Comparison of ENCODE assay signal across 9 mouse cellular contexts in the genomic region with DNA sequence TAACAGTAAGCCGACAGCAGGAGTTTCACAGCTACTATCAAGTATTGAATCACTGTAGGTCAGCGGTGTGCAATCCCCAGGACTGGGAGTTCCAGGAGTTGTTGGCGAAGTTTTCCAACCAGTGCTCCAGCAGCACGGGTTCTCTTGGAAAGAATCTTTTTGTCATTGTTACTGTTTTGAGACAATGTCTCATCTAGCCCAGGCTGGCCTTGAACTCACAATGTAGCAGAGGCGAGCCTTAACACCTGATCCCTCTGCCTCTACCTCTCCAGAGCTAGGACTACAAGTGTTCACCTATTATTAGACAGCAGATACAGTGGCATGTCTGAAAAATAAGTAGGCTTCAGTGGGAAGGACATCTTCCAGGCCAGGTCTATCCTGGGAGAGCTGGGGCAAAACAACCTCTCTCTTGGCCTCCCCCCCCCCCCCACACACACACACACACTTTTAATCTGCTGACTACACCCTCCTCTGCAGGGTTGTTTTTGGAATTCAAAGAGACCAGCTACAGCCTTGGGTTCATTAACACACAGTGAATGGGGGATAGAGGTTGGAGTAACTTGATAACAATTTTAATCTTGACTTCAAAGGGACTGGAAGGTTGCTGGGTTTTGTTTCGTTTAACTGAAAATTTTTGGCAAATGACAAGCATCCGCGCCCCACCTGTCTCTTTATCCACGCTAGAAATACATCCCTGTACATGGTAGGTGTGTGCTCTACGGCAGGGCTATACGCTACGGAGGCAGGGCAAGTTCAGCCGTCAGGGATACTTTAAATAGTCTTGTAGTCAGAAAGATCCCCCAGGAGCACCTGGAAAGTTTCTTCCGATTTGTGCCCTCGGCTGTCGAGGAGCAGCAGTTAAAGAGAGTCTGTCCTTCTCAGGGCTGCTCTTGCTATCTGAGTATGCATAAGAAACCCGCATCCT.
DNase-seq lines count a peak whose midpoint lies in the region; ATAC-seq lines count a peak whose summit lies in the region.
"Had no signal": no experiment of that assay in that cellular context is flagged by ENCODE, and none has a peak within 500 bp of the region (broad histone marks: within the 10 kb centered on the region; RNA-seq: fewer than 3 reads in every experiment).

No protein-coding gene starts in this region.

- H3K27ac ChIP-seq in kidney, embryonic 15.5 days = peak overlapping the region; percentile 95
- peak overlapping the region; percentile 63; the same call in 1 of the 2 replicates for H3K27ac ChIP-seq in embryonic facial prominence, embryonic 12.5 days
- peak overlapping the region; percentile 86 for H3K27ac ChIP-seq in intestine, embryonic 14.5 days (ENCODE audit: low read depth)
- H3K27ac ChIP-seq in midbrain, embryonic 16.5 days (ENCODE audit: low read length) = no peak overlapping the region

- ATAC-seq in kidney, embryonic 15.5 days (replicated peaks; ENCODE audit: low FRiP score) = no peak
- no peak for ATAC-seq in embryonic facial prominence, embryonic 12.5 days (ENCODE audit: insufficient number of reproducible peaks, insufficient read depth, low FRiP score, low TSS enrichment)
- ATAC-seq in intestine, embryonic 14.5 days (replicated peaks; ENCODE audit: low FRiP score, low TSS enrichment, low read depth) = no peak
- ATAC-seq in midbrain, embryonic 16.5 days = no peak
- ATAC-seq: Patski had no signal

- DNase-seq in kidney, postnatal 25 days = no peak
- DNase-seq in intestine, embryonic 14.5 days (ENCODE audit: low spot score) = peak; percentile 41
- no peak for DNase-seq in gastrocnemius, postnatal 10 days
- DNase-seq in spleen, postnatal 36 days (ENCODE audit: low spot score in 2 of 2) = no peak
- no peak for DNase-seq in kidney, adult 9 months

- no peaks in the 10 kb centered on the region for H3K36me3 ChIP-seq in kidney, embryonic 15.5 days
- H3K36me3 ChIP-seq in embryonic facial prominence, embryonic 12.5 days = no peaks in the 10 kb centered on the region
- H3K36me3 ChIP-seq in intestine, embryonic 14.5 days (ENCODE audit: control insufficient read depth, insufficient read depth, low read length) = no peaks in the 10 kb centered on the region
- H3K36me3 ChIP-seq in midbrain, embryonic 16.5 days (ENCODE audit: control insufficient read depth, insufficient read depth, low read length) = no peaks in the 10 kb centered on the region

- peaks cover 83% of the 10 kb centered on the region for H3K4me1 ChIP-seq in kidney, embryonic 15.5 days
- H3K4me1 ChIP-seq in embryonic facial prominence, embryonic 12.5 days = peaks cover 25% of the 10 kb centered on the region
- H3K4me1 ChIP-seq in intestine, embryonic 14.5 days (replicated peaks; ENCODE audit: control insufficient read depth, insufficient read depth, low read length) = peaks cover 41% of the 10 kb centered on the region
- H3K4me1 ChIP-seq in midbrain, embryonic 16.5 days (ENCODE audit: control insufficient read depth, insufficient read depth, low read length) = peaks cover 19% of the 10 kb centered on the region

- no peaks in the 10 kb centered on the region for H3K27me3 ChIP-seq in kidney, embryonic 15.5 days
- H3K27me3 ChIP-seq in embryonic facial prominence, embryonic 12.5 days = no peaks in the 10 kb centered on the region
- H3K27me3 ChIP-seq in intestine, embryonic 14.5 days (replicated peaks; ENCODE audit: control insufficient read depth, insufficient read depth, low read length) = no peaks in the 10 kb centered on the region
- peaks cover 30% of the 10 kb centered on the region for H3K27me3 ChIP-seq in midbrain, embryonic 16.5 days (ENCODE audit: control insufficient read depth, insufficient read depth, low read depth, low read length)
- H3K27me3 ChIP-seq: Patski had no signal

- H3K9me3 ChIP-seq in kidney, embryonic 15.5 days (replicated peaks) = no peaks in the 10 kb centered on the region
- H3K9me3 ChIP-seq in embryonic facial prominence, embryonic 12.5 days = no peaks in the 10 kb centered on the region
- H3K9me3 ChIP-seq in intestine, embryonic 14.5 days (ENCODE audit: control insufficient read depth, low read length) = no peaks in the 10 kb centered on the region
- H3K9me3 ChIP-seq in midbrain, embryonic 16.5 days (replicated peaks; ENCODE audit: control insufficient read depth, low read length, poor library complexity, severe bottlenecking) = no peaks in the 10 kb centered on the region

- 41% methylated on average over 17 of the region's 17 CpGs for WGBS in kidney, embryonic 15.5 days
- 35% methylated on average over 17 of the region's 17 CpGs for WGBS in embryonic facial prominence, embryonic 12.5 days
- 39% methylated on average over 17 of the region's 17 CpGs for WGBS in intestine, embryonic 14.5 days
- WGBS in midbrain, embryonic 16.5 days = 43% methylated on average over 17 of the region's 17 CpGs

- H3K4me3 ChIP-seq in kidney, embryonic 15.5 days (replicated peaks) = peak overlapping the region; percentile 42
- H3K4me3 ChIP-seq in embryonic facial prominence, embryonic 12.5 days = no peak overlapping the region
- H3K4me3 ChIP-seq in intestine, embryonic 14.5 days (ENCODE audit: low read depth, low read length) = peak overlapping the region; percentile 39
- no peak overlapping the region for H3K4me3 ChIP-seq in midbrain, embryonic 16.5 days (ENCODE audit: low read depth, low read length)

- no peak overlapping the region for H3K9ac ChIP-seq in kidney, embryonic 15.5 days
- H3K9ac ChIP-seq in embryonic facial prominence, embryonic 12.5 days = no peak overlapping the region
- H3K9ac ChIP-seq in intestine, embryonic 14.5 days (ENCODE audit: low read length) = peak overlapping the region; percentile 57
- H3K9ac ChIP-seq in midbrain, embryonic 16.5 days (ENCODE audit: low read depth, low read length) = no peak overlapping the region

- peak overlapping the region; percentile 65 for H3K4me2 ChIP-seq in kidney, embryonic 15.5 days
- peak overlapping the region; percentile 49 for H3K4me2 ChIP-seq in embryonic facial prominence, embryonic 12.5 days (replicated peaks)
- H3K4me2 ChIP-seq in intestine, embryonic 14.5 days (ENCODE audit: low read length) = peak overlapping the region; percentile 67
- H3K4me2 ChIP-seq in midbrain, embryonic 16.5 days (ENCODE audit: low read length) = peak overlapping the region; percentile 47

Comparison
In these comparisons a context has a peak if more than half of its experiments do, and no peak if none do; other contexts are left out.
1. H3K4me3 ChIP-seq: peak in kidney, embryonic 15.5 days (single experiment) and intestine, embryonic 14.5 days (single experiment); none in embryonic facial prominence, embryonic 12.5 days (single experiment) and midbrain, embryonic 16.5 days (single experiment).
2. Peak in every context shown above with its lines, with median percentiles within 50 percentile points of each other: H3K4me2 ChIP-seq.